Mouse (Mus musculus) left cerebral cortex, adult 2 months (tissue): ENCODE measurements around the gene Ppip5k1. TPM values are rescaled to one million over a fixed set of nuclear protein-coding genes. Genes with fewer than 3 reads are reported as not detected.
A peak's percentile ranks its signal among the peaks of the same experiment; 100 is the strongest.

Experiments
- DNase-seq, 2 experiments: peaks; one replicate each; pipeline ENCODE4 v3.0.0; 2021 to 2022; ENCODE audit warnings: low spot score in 2 of 2, mixed read lengths in 1 of 2; ENCODE audit errors: extremely low spot score in 1 of 2
- H3K27ac ChIP-seq: fragments of 200-600 bp; 2 replicates; pipeline ENCODE4 v1.8.1; 2022
- H3K4me3 ChIP-seq: fragments of 200-600 bp; 2 replicates; pipeline ENCODE4 v1.8.1; 2022
- CTCF ChIP-seq: fragments of 200-600 bp; IDR thresholded peaks from 2 replicates; pipeline ENCODE4 v1.8.1; 2022; ENCODE audit warnings: antibody characterized with exemption, mild to moderate bottlenecking, moderate library complexity
- intact Hi-C: fragments of 180-260 bp; cut with DNase I; formaldehyde crosslinking; loops from one replicate; pipeline ENCODE4 v1.15.1; 2025
- total RNA-seq, 2 experiments: library from RNA; stranded (reverse); gene quantifications; 2 replicates each; pipeline ENCODE4 v1.2.3; 2021

Ppip5k1 gene
- total RNA-seq, 2 experiments from 2014 or later = 134 to 136 TPM

GRCm38 (mm10) chr2:121296754-121297231 is 58.4 kb downstream of the Ppip5k1 start:
- DNase-seq = peak; percentile 17 to 19
- intact Hi-C loops = no loop called here
- TF ChIP-seq CTCF = no peak
- H3K27ac ChIP-seq = peak overlapping the region; percentile 98
- H3K4me3 ChIP-seq = peak overlapping the region; percentile 63

GRCm38 (mm10) chr2:121295608-121296571 is 59.3 kb downstream of the Ppip5k1 start:
- intact Hi-C loops = loop anchor here (2.0 kb wide), 2 partner anchors 59 to 101 kb away; partner anchors contain the start of gene Ppip5k1
- H3K27ac ChIP-seq = peak overlapping the region; percentile 98
- peak; percentile 64 to 68 for DNase-seq
- peak overlapping the region; percentile 63 for H3K4me3 ChIP-seq
- no peak for TF ChIP-seq CTCF

- intact Hi-C loops = loop anchor here (2.0 kb wide), 2 partner anchors 60 to 100 kb away; partner anchors contain the start of gene Ppip5k1
- Histone ChIP-seq H3K27ac (peak overlapping the region; percentile 98), H3K4me3 (peak overlapping the region; percentile 63)
- peak; percentile 73 to 80 for DNase-seq
- no peak for TF ChIP-seq CTCF
Observed at GRCm38 (mm10) chr2:121294753-121295607, 60.2 kb downstream of the Ppip5k1 start.

- intact Hi-C loops = loop anchor here (2.0 kb wide), 2 partner anchors 61 to 99 kb away; partner anchors contain the start of gene Ppip5k1
- Histone ChIP-seq H3K27ac (peak overlapping the region; percentile 98), H3K4me3 (peak overlapping the region; percentile 63)
- TF ChIP-seq CTCF = no peak
- peak; percentile 26 to 32 for DNase-seq
Observed at GRCm38 (mm10) chr2:121294182-121294581, 61.0 kb downstream of the Ppip5k1 start.

GRCm38 (mm10) chr2:121292316-121293013 is 62.7 kb downstream of the Ppip5k1 start:
- intact Hi-C loops = loop anchor here (2.0 kb wide), 1 partner anchor 70 kb away; no protein-coding TSS in a partner anchor
- H3K27ac ChIP-seq = peak overlapping the region; percentile 66

GRCm38 (mm10) chr2:121289730-121290540 is 65.3 kb downstream of the Ppip5k1 start:
- intact Hi-C loops = loop anchor here (2.0 kb wide), 1 partner anchor 17 kb away; no protein-coding TSS in a partner anchor
- H3K27ac ChIP-seq = peak overlapping the region; percentile 82
- peak overlapping the region; percentile 68 for H3K4me3 ChIP-seq
- peak; percentile 31 to 39 for DNase-seq
- TF ChIP-seq CTCF = peak; percentile 9

More at GRCm38 (mm10) chr2:121292316-121293013, 62.7 kb downstream of the Ppip5k1 start:
- no peak for DNase-seq
- no peak overlapping the region for H3K4me3 ChIP-seq
- peak; percentile 40 for TF ChIP-seq CTCF

GRCm38 (mm10) chr2:121288901-121289729 is 66.1 kb downstream of the Ppip5k1 start, which contains the start of gene Map1a:
Map1a (plus strand) TSS chr2:121289600.
- Histone ChIP-seq H3K4me3 (peak within 1 kb of the TSS; percentile 68), H3K27ac (peak within 1 kb of the TSS; percentile 97)
- DNase-seq = peak; percentile 97 to 99
- intact Hi-C loops = loop anchor here (2.0 kb wide), 1 partner anchor 16 kb away; no protein-coding TSS in a partner anchor
- peak; percentile 4 for TF ChIP-seq CTCF

GRCm38 (mm10) chr2:121287850-121288249 is 67.3 kb downstream of the Ppip5k1 start:
- Histone ChIP-seq H3K27ac (peak overlapping the region; percentile 97; the same call in 1 of the 2 replicates), H3K4me3 (no peak overlapping the region)
- TF ChIP-seq CTCF = no peak
- DNase-seq = no peak
- intact Hi-C loops = loop anchor here (2.0 kb wide), 1 partner anchor 15 kb away; no protein-coding TSS in a partner anchor

- no peak for DNase-seq
- Histone ChIP-seq H3K4me3 (peak overlapping the region; percentile 79), H3K27ac (peak overlapping the region; percentile 93)
- intact Hi-C loops = loop anchor here (2.0 kb wide), 1 partner anchor 17 kb away; the partner anchor contains the start of gene Map1a
- TF ChIP-seq CTCF = no peak
Observed at GRCm38 (mm10) chr2:121271928-121272516, 83.2 kb downstream of the Ppip5k1 start.
